14 mouse cellular contexts compared by ENCODE assay signal in the genomic region with DNA sequence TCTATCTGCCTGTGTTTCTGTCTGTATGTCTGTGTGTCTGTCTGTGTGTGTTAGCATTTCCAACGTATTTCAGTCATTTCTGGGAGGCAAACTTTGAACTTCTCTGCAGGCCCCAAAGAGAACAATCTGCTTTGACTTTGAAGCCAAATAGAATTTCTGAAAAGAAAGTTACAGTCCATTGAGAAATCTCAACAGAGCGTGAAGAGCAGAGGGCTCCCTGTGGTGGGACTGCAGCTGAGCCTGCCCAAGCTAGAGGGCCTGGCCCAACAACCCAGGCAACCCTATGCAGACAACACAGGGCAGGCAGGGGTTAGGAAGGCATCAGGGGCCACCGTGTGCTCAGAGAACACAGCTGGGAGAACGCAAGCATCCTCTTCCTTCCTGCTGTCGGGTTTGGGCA.
A peak's percentile ranks its signal among the peaks of the same experiment; 100 is the strongest.
DNase-seq lines count a peak whose midpoint lies in the region; ATAC-seq and TF ChIP-seq lines count a peak whose summit lies in the region.
"Had no signal": no experiment of that assay in that cellular context is flagged by ENCODE, and none has a peak within 500 bp of the region (broad histone marks: within the 10 kb centered on the region; RNA-seq: fewer than 3 reads in every experiment).

No protein-coding gene starts in this region.

- H3K4me1 ChIP-seq in neural tube, embryonic 12.5 days = peaks cover 24% of the 10 kb centered on the region
- H3K4me1 ChIP-seq in kidney, embryonic 16.5 days (ENCODE audit: insufficient read depth, low read length) = peaks cover 7% of the 10 kb centered on the region
- no peaks in the 10 kb centered on the region for H3K4me1 ChIP-seq in lung, postnatal 0 days (ENCODE audit: insufficient read depth, low read depth, low read length)
- no peaks in the 10 kb centered on the region for H3K4me1 ChIP-seq in intestine, embryonic 15.5 days (replicated peaks)
- H3K4me1 ChIP-seq: heart, embryonic 10.5 days had no signal

- no peaks in the 10 kb centered on the region for H3K27me3 ChIP-seq in neural tube, embryonic 12.5 days (replicated peaks)
- H3K27me3 ChIP-seq in kidney, embryonic 16.5 days (ENCODE audit: insufficient read depth, low read length) = no peaks in the 10 kb centered on the region
- no peaks in the 10 kb centered on the region for H3K27me3 ChIP-seq in lung, postnatal 0 days (replicated peaks; ENCODE audit: insufficient read depth, low read length)
- no peaks in the 10 kb centered on the region for H3K27me3 ChIP-seq in intestine, embryonic 15.5 days (replicated peaks)
- H3K27me3 ChIP-seq: forebrain, embryonic 15.5 days had no signal

- no peak overlapping the region for H3K9ac ChIP-seq in neural tube, embryonic 12.5 days
- no peak overlapping the region for H3K9ac ChIP-seq in kidney, embryonic 16.5 days (replicated peaks; ENCODE audit: low read length)
- no peak overlapping the region for H3K9ac ChIP-seq in lung, postnatal 0 days (replicated peaks; ENCODE audit: low read depth)
- no peak overlapping the region for H3K9ac ChIP-seq in intestine, embryonic 15.5 days
- H3K9ac ChIP-seq: forebrain, embryonic 15.5 days had no signal

- H3K27ac ChIP-seq in neural tube, embryonic 12.5 days = peak overlapping the region; percentile 27; the same call in 1 of the 2 replicates
- no peak overlapping the region for H3K27ac ChIP-seq in kidney, embryonic 16.5 days (ENCODE audit: low read length)
- no peak overlapping the region for H3K27ac ChIP-seq in lung, postnatal 0 days (ENCODE audit: low read length)
- H3K27ac ChIP-seq in intestine, embryonic 15.5 days = no peak overlapping the region
- H3K27ac ChIP-seq: forebrain, embryonic 15.5 days; heart, embryonic 10.5 days had no signal

- TF ChIP-seq CTCF in lung, postnatal 0 days (IDR thresholded peaks at IDR 0.05) = no peak

- no peaks in the 10 kb centered on the region for H3K36me3 ChIP-seq in neural tube, embryonic 12.5 days
- H3K36me3 ChIP-seq in kidney, embryonic 16.5 days (ENCODE audit: insufficient read depth, low read length) = no peaks in the 10 kb centered on the region
- H3K36me3 ChIP-seq in lung, postnatal 0 days (ENCODE audit: insufficient read depth, low read length) = no peaks in the 10 kb centered on the region
- no peaks in the 10 kb centered on the region for H3K36me3 ChIP-seq in intestine, embryonic 15.5 days
- H3K36me3 ChIP-seq: forebrain, embryonic 15.5 days; heart, embryonic 10.5 days had no signal

- DNase-seq in cerebellum, adult 9-11 months = peak; percentile 7
- no peak for DNase-seq in cerebellum, adult 11-12 months
- no peak for DNase-seq in neural tube, embryonic 10.5 days (ENCODE audit: extremely low spot score, low spot score)
- no peak for DNase-seq in lung, postnatal 0 days (ENCODE audit: low spot score)
- DNase-seq in layer of hippocampus, adult 9-11 months = no peak
- DNase-seq: gastrocnemius, postnatal 10 days; liver; lung, adult 2 months; spleen, adult 18-20 months had no signal

- no peak overlapping the region for H3K4me2 ChIP-seq in neural tube, embryonic 12.5 days (replicated peaks)
- H3K4me2 ChIP-seq in kidney, embryonic 16.5 days (replicated peaks; ENCODE audit: low read depth, low read length) = no peak overlapping the region
- no peak overlapping the region for H3K4me2 ChIP-seq in lung, postnatal 0 days (replicated peaks; ENCODE audit: low read depth, low read length)
- no peak overlapping the region for H3K4me2 ChIP-seq in intestine, embryonic 15.5 days (replicated peaks)
- H3K4me2 ChIP-seq: forebrain, embryonic 15.5 days had no signal

- ATAC-seq in neural tube, embryonic 12.5 days (ENCODE audit: low FRiP score, low read depth) = peak; percentile 70
- ATAC-seq in kidney, embryonic 16.5 days (ENCODE audit: low FRiP score, low TSS enrichment) = peak; percentile 85
- no peak for ATAC-seq in lung, postnatal 0 days
- ATAC-seq in intestine, embryonic 15.5 days = no peak
- ATAC-seq: forebrain, embryonic 15.5 days had no signal

- WGBS in neural tube, embryonic 12.5 days = 22% methylated on average over 5 of the region's 5 CpGs
- 34% methylated on average over 5 of the region's 5 CpGs for WGBS in kidney, embryonic 16.5 days
- 61% methylated on average over 5 of the region's 5 CpGs for WGBS in lung, postnatal 0 days
- 66% methylated on average over 5 of the region's 5 CpGs for WGBS in intestine, embryonic 15.5 days

- no peaks in the 10 kb centered on the region for H3K9me3 ChIP-seq in neural tube, embryonic 12.5 days
- no peaks in the 10 kb centered on the region for H3K9me3 ChIP-seq in kidney, embryonic 16.5 days (ENCODE audit: low read length)
- H3K9me3 ChIP-seq in lung, postnatal 0 days (ENCODE audit: low read length) = no peaks in the 10 kb centered on the region
- no peaks in the 10 kb centered on the region for H3K9me3 ChIP-seq in intestine, embryonic 15.5 days
- H3K9me3 ChIP-seq: forebrain, embryonic 15.5 days; heart, embryonic 10.5 days had no signal

- TF ChIP-seq EP300 in lung, postnatal 0 days (IDR thresholded peaks at IDR 0.05) = no peak

- no peak overlapping the region for H3K4me3 ChIP-seq in neural tube, embryonic 12.5 days
- H3K4me3 ChIP-seq in kidney, embryonic 16.5 days (ENCODE audit: low read length) = no peak overlapping the region
- H3K4me3 ChIP-seq in lung, postnatal 0 days (ENCODE audit: low read depth, low read length) = no peak overlapping the region
- no peak overlapping the region for H3K4me3 ChIP-seq in intestine, embryonic 15.5 days (replicated peaks)
- H3K4me3 ChIP-seq: forebrain, embryonic 15.5 days; heart, embryonic 10.5 days had no signal

Comparison
In these comparisons a context has a peak if more than half of its experiments do, and no peak if none do; other contexts are left out.
1. ATAC-seq: peak in neural tube, embryonic 12.5 days (single experiment) and kidney, embryonic 16.5 days (single experiment); none in lung, postnatal 0 days (single experiment) and intestine, embryonic 15.5 days (single experiment).